ENCODE assay signal across 9 mouse cellular contexts in the genomic region with DNA sequence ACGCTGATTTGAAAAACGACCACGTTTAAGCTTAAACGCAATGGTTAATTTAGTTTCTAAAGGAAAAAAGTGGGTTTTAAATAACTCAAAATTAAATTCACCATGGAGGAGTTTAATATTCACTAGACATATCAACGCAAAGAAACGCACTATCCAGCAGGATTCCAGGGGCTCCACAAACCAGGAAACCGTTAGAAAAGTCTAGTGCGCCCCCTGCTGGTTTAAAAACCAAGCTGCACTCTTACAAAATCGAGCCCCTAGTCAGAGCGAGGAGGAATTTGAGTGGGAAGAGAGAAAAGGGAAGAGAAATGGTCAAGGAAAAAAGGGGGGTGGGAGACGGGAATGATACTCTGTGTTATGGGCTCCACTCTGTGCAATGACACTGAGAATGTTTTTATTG. TPM values are rescaled to one million over a fixed set of nuclear protein-coding genes. Genes with fewer than 3 reads are reported as not detected.
DNase-seq lines count a peak whose midpoint lies in the region; ATAC-seq and TF ChIP-seq lines count a peak whose summit lies in the region.
"Had no signal": no experiment of that assay in that cellular context is flagged by ENCODE, and none has a peak within 500 bp of the region (broad histone marks: within the 10 kb centered on the region; RNA-seq: fewer than 3 reads in every experiment).

No protein-coding gene starts in this region.

- 18% methylated on average over 11 of the region's 11 CpGs for WGBS in heart, embryonic 15.5 days
- WGBS in liver, adult 2 months, result 14% methylated on average over 11 of the region's 11 CpGs

- H3K4me1 ChIP-seq in ES-E14 (ENCODE audit: control insufficient read depth in 2 of 2, insufficient read depth in 2 of 2, low read length in 2 of 2, poor library complexity in 1 of 2), result peaks cover 0 to 3% of the 10 kb centered on the region in 2 experiments; a peak in 2 of 4 replicates
- H3K4me1 ChIP-seq in heart, embryonic 15.5 days (replicated peaks), result peaks cover 17% of the 10 kb centered on the region
- peaks cover 37% of the 10 kb centered on the region for H3K4me1 ChIP-seq in liver, adult 2 months (ENCODE audit: control insufficient read depth, insufficient read depth, low read length)

- H3K36me3 ChIP-seq in ES-E14 (ENCODE audit: control insufficient read depth, insufficient read depth, low read length, poor library complexity, severe bottlenecking) (no peaks in the 10 kb centered on the region; the same call in 1 of the 2 replicates), myocyte (ENCODE audit: control insufficient read depth, insufficient read depth) (peaks cover 12% of the 10 kb centered on the region)
- H3K36me3 ChIP-seq in heart, embryonic 15.5 days, result peaks cover 11% of the 10 kb centered on the region
- peaks cover 21% of the 10 kb centered on the region for H3K36me3 ChIP-seq in liver, adult 2 months (ENCODE audit: control insufficient read depth, insufficient read depth, low read length)

- peak; percentile 64 to 72 for DNase-seq in layer of hippocampus, postnatal 10 days (ENCODE audit: low spot score in 2 of 2)
- DNase-seq in layer of hippocampus, adult 11-12 months (ENCODE audit: low spot score), result no peak
- peak; percentile 52 for DNase-seq in ES-E14 (ENCODE audit: low read depth, low spot score)
- DNase-seq in embryo, embryonic 10.5 days (ENCODE audit: low spot score), result peak; percentile 88
- DNase-seq in liver, adult 2 months (ENCODE audit: extremely low read depth, low read depth, low spot score), result peak; percentile 59
- DNase-seq in urinary bladder, postnatal 10 days (ENCODE audit: low spot score), result no peak

- H3K9ac ChIP-seq in ES-E14 (ENCODE audit: insufficient read depth, low read depth, low read length, poor library complexity, severe bottlenecking), result no peak overlapping the region
- H3K9ac ChIP-seq in heart, embryonic 15.5 days, result no peak overlapping the region
- H3K9ac ChIP-seq in liver, adult 2 months (ENCODE audit: low read depth, low read length), result peak overlapping the region; percentile 57

- peak overlapping the region; percentile 52 for H3K4me2 ChIP-seq in heart, embryonic 15.5 days
- H3K4me2 ChIP-seq in myocyte (ENCODE audit: low read depth), result peak overlapping the region; percentile 77

- no peak for TF ChIP-seq POLR2A in liver, adult 2 months (IDR thresholded peaks at IDR 0.05; ENCODE audit: extremely low read depth, insufficient read depth, low read length)
- no peak for TF ChIP-seq POLR2A in myocyte (IDR thresholded peaks at IDR 0.05; ENCODE audit: insufficient read length, low read depth)

- ATAC-seq in heart, embryonic 15.5 days (replicated peaks; ENCODE audit: insufficient number of reproducible peaks, insufficient read depth, low FRiP score, low read depth), result no peak; the same call in 1 of the 2 replicates

- H3K9me3 ChIP-seq in ES-E14 (ENCODE audit: control insufficient read depth, insufficient read depth, low read depth, low read length), result no peaks in the 10 kb centered on the region
- no peaks in the 10 kb centered on the region for H3K9me3 ChIP-seq in heart, embryonic 15.5 days (replicated peaks)

- H3K27ac ChIP-seq in ES-E14 (ENCODE audit: insufficient read depth, low read depth, low read length, poor library complexity, severe bottlenecking), result no peak overlapping the region
- H3K27ac ChIP-seq in heart, embryonic 15.5 days, result 0 out of 2 replicates have a peak overlapping the region, but pooled peaks have one; percentile 28
- peak overlapping the region; percentile 96 for H3K27ac ChIP-seq in liver, adult 2 months (replicated peaks; ENCODE audit: insufficient read depth, low read depth, low read length)
- H3K27ac ChIP-seq: macrophage had no signal

- peak; percentile 17; the same call in 1 of the 2 replicates for TF ChIP-seq CTCF in liver, adult 2 months (IDR thresholded peaks at IDR 0.05; ENCODE audit: low read depth, low read length)

- H3K27me3 ChIP-seq in heart, embryonic 15.5 days, result no peaks in the 10 kb centered on the region
- H3K27me3 ChIP-seq in liver, adult 2 months (ENCODE audit: control insufficient read depth, insufficient read depth, low read length), result no peaks in the 10 kb centered on the region
- H3K27me3 ChIP-seq in myocyte (ENCODE audit: control insufficient read depth, insufficient read depth, insufficient read length), result no peaks in the 10 kb centered on the region

- H3K4me3 ChIP-seq in ES-E14 (ENCODE audit: insufficient read depth in 1 of 2, low read depth in 1 of 2, low read length in 2 of 2, poor library complexity in 1 of 2, severe bottlenecking in 1 of 2) (no peak overlapping the region), myocyte (no peak overlapping the region)
- H3K4me3 ChIP-seq in heart, embryonic 15.5 days, result no peak overlapping the region
- peak overlapping the region; percentile 11; the same call in 1 of the 2 replicates for H3K4me3 ChIP-seq in liver, adult 2 months (ENCODE audit: insufficient read depth, low read depth, low read length)

- peaks cover 18% of the 10 kb centered on the region; the same call in 1 of the 2 replicates for H3K79me2 ChIP-seq in liver, adult 2 months (ENCODE audit: control insufficient read depth, insufficient read depth, low read length)
- no peaks in the 10 kb centered on the region for H3K79me2 ChIP-seq in myocyte (ENCODE audit: control insufficient read depth, insufficient read depth)

- in situ Hi-C loops in ES-E14 (cut with MboI; ENCODE audit: low sequenced_read_pairs in 2 of 2, unreplicated experiment in 2 of 2), result no loop called here

- H3ac ChIP-seq in myocyte (ENCODE audit: control insufficient read depth, insufficient read length), result no peak overlapping the region

TF ChIP-seq in ES-E14, 5 proteins besides CTCF, POLR2A, EP300 and RAD21:
- TF ChIP-seq MAFK (IDR thresholded peaks at IDR 0.05; ENCODE audit: insufficient read depth, low read depth, low read length) (0 out of 2 replicates have a peak, but pooled peaks have one; percentile 6), ZNF384 (IDR thresholded peaks at IDR 0.05; ENCODE audit: low read depth, low read length) (no peak), ZC3H11A (IDR thresholded peaks at IDR 0.05; ENCODE audit: borderline replicate concordance, low read depth, low read length) (no peak)

TF ChIP-seq in myocyte, 11 proteins besides CTCF, POLR2A, EP300 and RAD21:
- no peak for TF ChIP-seq USF1 (IDR thresholded peaks at IDR 0.05; ENCODE audit: low read depth)
- no peak for TF ChIP-seq MYOD1 (IDR thresholded peaks at IDR 0.05; ENCODE audit: control insufficient read depth in 1 of 3, insufficient read length in 2 of 3, low read depth in 2 of 3)
- no peak for TF ChIP-seq CEBPB (IDR thresholded peaks at IDR 0.05; ENCODE audit: insufficient read depth, poor library complexity, severe bottlenecking)
- no peak for TF ChIP-seq REST (IDR thresholded peaks at IDR 0.05; ENCODE audit: insufficient read depth, insufficient read length)
- no peak for TF ChIP-seq MAX (IDR thresholded peaks at IDR 0.05; ENCODE audit: low read depth)
- no peak for TF ChIP-seq POLR2AphosphoS2 (IDR thresholded peaks at IDR 0.05; ENCODE audit: insufficient read length, low read depth)
- no peak for TF ChIP-seq MYOG (IDR thresholded peaks at IDR 0.05; ENCODE audit: control insufficient read depth in 1 of 3, insufficient read depth in 1 of 3, insufficient read length in 2 of 3, low read depth in 2 of 3)
- no peak for TF ChIP-seq TCF12 (IDR thresholded peaks at IDR 0.05; ENCODE audit: insufficient read depth, poor library complexity, severe bottlenecking)
- TF ChIP-seq TCF3 (IDR thresholded peaks at IDR 0.05; ENCODE audit: insufficient read length, low read depth), result no peak
- no peak for TF ChIP-seq E2F4 (IDR thresholded peaks at IDR 0.05; ENCODE audit: insufficient read depth)
- no peak for TF ChIP-seq SRF (IDR thresholded peaks at IDR 0.05; ENCODE audit: control insufficient read depth, insufficient read length, low read depth)

RNA-seq across cellular contexts. Expression of a gene that starts 14.0 kb away (rescaled TPM):
- not detected for total RNA-seq in layer of hippocampus, postnatal 10 days (2021)
- 0.18 TPM in 1 of 2 replicates, not detected in the other for total RNA-seq in ES-E14 (2012; rRNA removed)
- polyA plus RNA-seq in heart, embryonic 15.5 days (2015; fragmentation: Nextera tagmentation; extraction: Ambion mirVana), result 0.39 TPM in 1 of 2 replicates, not detected in the other
- 345 and 386 TPM in 2 replicates for total RNA-seq in liver, adult 2 months (2014; rRNA removed)
- polyA plus RNA-seq in liver, adult 2 months (2012; rRNA removed), result 395 and 462 TPM in 2 replicates
- polyA plus RNA-seq in myocyte (2012; fragmentation: generic; extraction: Trizol), result not detected
- polyA plus RNA-seq: macrophage had no signal

RNA-seq across cellular contexts. Expression of a gene that starts 21.2 kb away (rescaled TPM):
- total RNA-seq in layer of hippocampus, postnatal 10 days (2021), result 100 to 1,000 TPM in 1 of 2 experiments, 10 to 100 TPM in 1; 96.2 to 109 TPM
- 58.1 and 76.4 TPM in 2 replicates for total RNA-seq in ES-E14 (2012; rRNA removed)
- 115 and 120 TPM in 2 replicates for polyA plus RNA-seq in heart, embryonic 15.5 days (2015; fragmentation: Nextera tagmentation; extraction: Ambion mirVana)
- total RNA-seq in liver, adult 2 months (2014; rRNA removed), result 563 and 653 TPM in 2 replicates
- 365 and 397 TPM in 2 replicates for polyA plus RNA-seq in liver, adult 2 months (2012; rRNA removed)
- polyA plus RNA-seq in myocyte (2012; fragmentation: generic; extraction: Trizol), result 99.6 TPM

RNA-seq across cellular contexts. Expression of a gene that starts 57.9 kb away (rescaled TPM):
- total RNA-seq in layer of hippocampus, postnatal 10 days (2021), result 10 to 100 TPM; 12.6 to 14.9 TPM
- total RNA-seq in ES-E14 (2012; rRNA removed), result 1.4 and 1.6 TPM in 2 replicates
- polyA plus RNA-seq in heart, embryonic 15.5 days (2015; fragmentation: Nextera tagmentation; extraction: Ambion mirVana), result 0.93 and 1.4 TPM in 2 replicates
- total RNA-seq in liver, adult 2 months (2014; rRNA removed), result 84.6 and 88.6 TPM in 2 replicates
- 56.3 and 68.3 TPM in 2 replicates for polyA plus RNA-seq in liver, adult 2 months (2012; rRNA removed)
- 0.01 TPM for polyA plus RNA-seq in myocyte (2012; fragmentation: generic; extraction: Trizol)
- polyA plus RNA-seq: macrophage had no signal

Comparison
In these comparisons a context has a peak if more than half of its experiments do, and no peak if none do; other contexts are left out.
1. DNase-seq: peak in layer of hippocampus, postnatal 10 days (2 of 2), ES-E14 (single experiment), embryo, embryonic 10.5 days (single experiment) and liver, adult 2 months (single experiment); none in layer of hippocampus, adult 11-12 months (single experiment) and urinary bladder, postnatal 10 days (single experiment).
2. RNA of a gene that starts 14.0 kb away (total RNA-seq): 345 to 386 TPM in liver, adult 2 months; 0.18 TPM in ES-E14 and not detected in layer of hippocampus, postnatal 10 days; every median in the first group is over 100 times any median in the second.